Mouse (Mus musculus): ENCODE data around the gene Isl2. TPM values are rescaled to one million over a fixed set of nuclear protein-coding genes. Genes with fewer than 3 reads are reported as not detected.
A peak's percentile ranks its signal among the peaks of the same experiment; 100 is the strongest.

The Isl2 gene
- polyA plus RNA-seq, 1 experiment, result 0.05 TPM

DNA sequence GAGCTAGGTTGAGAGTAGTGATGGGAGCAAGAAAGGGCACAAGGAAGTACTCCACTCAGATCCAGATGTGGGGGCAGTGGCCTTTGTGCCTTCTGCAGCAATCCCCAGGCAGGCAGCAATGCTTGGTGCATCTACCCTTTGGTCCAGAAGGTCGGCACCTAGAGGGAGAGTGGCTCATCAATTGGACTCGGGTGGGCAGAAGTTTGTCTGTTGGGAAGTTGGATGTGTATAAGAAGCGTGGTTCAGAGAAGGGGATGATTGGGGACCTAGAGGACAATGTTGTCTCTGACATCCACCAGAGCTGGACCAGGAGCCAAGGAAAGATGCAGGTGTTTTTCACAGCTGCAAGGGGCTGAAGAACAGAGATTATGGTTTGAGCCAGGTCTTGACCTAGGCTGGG is 10.4 kb downstream of the Isl2 start:
- Histone ChIP-seq H3K4me3 (ENCODE audit: insufficient read depth, low read depth, low read length) (no peak overlapping the region), H3K36me3 (ENCODE audit: control insufficient read depth, insufficient read depth, low read length) (no peaks in the 10 kb centered on the region), H3K27me3 (replicated peaks; ENCODE audit: control insufficient read depth, insufficient read depth, low read length) (peaks cover 15% of the 10 kb centered on the region), H3K4me1 (ENCODE audit: control insufficient read depth, insufficient read depth, low read length) (0 out of 2 replicates have a peak, but pooled peaks cover 2% of the 10 kb centered on the region), H3K27ac (ENCODE audit: insufficient read depth, low read depth, low read length) (no peak overlapping the region)
- WGBS, result 52% methylated on average over 3 of the region's 3 CpGs
- TF ChIP-seq CTCF (conservative IDR thresholded peaks at IDR 0.05; ENCODE audit: insufficient read depth, insufficient read length, low read depth, low read length) (no peak), POLR2A (IDR thresholded peaks at IDR 0.05; ENCODE audit: low read depth, low read length) (no peak)
- DNase-seq, result no peak

- Histone ChIP-seq H3K4me3 (ENCODE audit: insufficient read depth, low read depth, low read length) (no peak overlapping the region), H3K36me3 (ENCODE audit: control insufficient read depth, insufficient read depth, low read length) (no peaks in the 10 kb centered on the region), H3K4me1 (ENCODE audit: control insufficient read depth, insufficient read depth, low read length) (no peaks in the 10 kb centered on the region), H3K27me3 (replicated peaks; ENCODE audit: control insufficient read depth, insufficient read depth, low read length) (peaks cover 13% of the 10 kb centered on the region), H3K27ac (ENCODE audit: insufficient read depth, low read depth, low read length) (no peak overlapping the region)
- WGBS, result 30% methylated on average over 16 of the region's 16 CpGs
- no peak for TF ChIP-seq CTCF (conservative IDR thresholded peaks at IDR 0.05; ENCODE audit: insufficient read depth, insufficient read length, low read depth, low read length)
- TF ChIP-seq POLR2A (IDR thresholded peaks at IDR 0.05; ENCODE audit: low read depth, low read length), result no peak
- DNase-seq, result no peak
Measured at GRCm38 (mm10) chr9:55549302-55549890, 10.9 kb downstream of the Isl2 start.

GRCm38 (mm10) chr9:55554986-55555385 is 16.5 kb downstream of the Isl2 start:
- TF ChIP-seq CTCF (conservative IDR thresholded peaks at IDR 0.05; ENCODE audit: insufficient read depth, insufficient read length, low read depth, low read length), result no peak
- no peak for TF ChIP-seq POLR2A (IDR thresholded peaks at IDR 0.05; ENCODE audit: low read depth, low read length)

DNA sequence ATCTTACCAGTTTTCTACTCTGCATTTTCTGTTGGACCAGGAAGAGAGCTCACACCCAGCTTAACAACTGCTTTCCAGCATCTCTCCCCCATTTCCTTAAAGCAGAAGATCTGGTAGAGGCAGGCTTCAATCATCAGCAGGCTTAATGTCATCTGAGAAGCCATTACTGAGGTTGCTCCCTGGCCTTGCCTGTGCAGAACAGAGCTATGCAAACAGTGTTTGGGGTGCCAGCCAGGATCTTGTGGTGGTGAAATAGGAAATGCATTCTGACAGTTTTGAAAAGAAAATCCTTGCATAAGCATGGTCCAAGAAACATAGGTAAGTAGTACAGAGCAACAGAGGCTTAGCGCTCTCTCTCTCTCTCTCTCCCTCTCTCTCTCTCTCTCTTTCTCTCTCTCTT is 22.5 kb downstream of the Isl2 start:
- Histone ChIP-seq H3K27ac (ENCODE audit: insufficient read depth, low read depth, low read length) (no peak overlapping the region), H3K27me3 (replicated peaks; ENCODE audit: control insufficient read depth, insufficient read depth, low read length) (no peaks in the 10 kb centered on the region), H3K4me1 (ENCODE audit: control insufficient read depth, insufficient read depth, low read length) (no peaks in the 10 kb centered on the region), H3K4me3 (ENCODE audit: insufficient read depth, low read depth, low read length) (no peak overlapping the region), H3K36me3 (ENCODE audit: control insufficient read depth, insufficient read depth, low read length) (no peaks in the 10 kb centered on the region)
- 100% methylated on average over 1 of the region's 1 CpGs for WGBS
- TF ChIP-seq POLR2A (IDR thresholded peaks at IDR 0.05; ENCODE audit: low read depth, low read length), result no peak
- no peak for TF ChIP-seq CTCF (conservative IDR thresholded peaks at IDR 0.05; ENCODE audit: insufficient read depth, insufficient read length, low read depth, low read length)
- DNase-seq, result no peak

More at GRCm38 (mm10) chr9:55554986-55555385, 16.5 kb downstream of the Isl2 start:
- Histone ChIP-seq H3K27ac (ENCODE audit: insufficient read depth, low read depth, low read length) (no peak overlapping the region), H3K27me3 (replicated peaks; ENCODE audit: control insufficient read depth, insufficient read depth, low read length) (no peaks in the 10 kb centered on the region), H3K4me3 (ENCODE audit: insufficient read depth, low read depth, low read length) (no peak overlapping the region), H3K36me3 (ENCODE audit: control insufficient read depth, insufficient read depth, low read length) (no peaks in the 10 kb centered on the region), H3K4me1 (ENCODE audit: control insufficient read depth, insufficient read depth, low read length) (no peaks in the 10 kb centered on the region)
- no peak for DNase-seq
- 66% methylated on average over 1 of the region's 1 CpGs for WGBS

DNA sequence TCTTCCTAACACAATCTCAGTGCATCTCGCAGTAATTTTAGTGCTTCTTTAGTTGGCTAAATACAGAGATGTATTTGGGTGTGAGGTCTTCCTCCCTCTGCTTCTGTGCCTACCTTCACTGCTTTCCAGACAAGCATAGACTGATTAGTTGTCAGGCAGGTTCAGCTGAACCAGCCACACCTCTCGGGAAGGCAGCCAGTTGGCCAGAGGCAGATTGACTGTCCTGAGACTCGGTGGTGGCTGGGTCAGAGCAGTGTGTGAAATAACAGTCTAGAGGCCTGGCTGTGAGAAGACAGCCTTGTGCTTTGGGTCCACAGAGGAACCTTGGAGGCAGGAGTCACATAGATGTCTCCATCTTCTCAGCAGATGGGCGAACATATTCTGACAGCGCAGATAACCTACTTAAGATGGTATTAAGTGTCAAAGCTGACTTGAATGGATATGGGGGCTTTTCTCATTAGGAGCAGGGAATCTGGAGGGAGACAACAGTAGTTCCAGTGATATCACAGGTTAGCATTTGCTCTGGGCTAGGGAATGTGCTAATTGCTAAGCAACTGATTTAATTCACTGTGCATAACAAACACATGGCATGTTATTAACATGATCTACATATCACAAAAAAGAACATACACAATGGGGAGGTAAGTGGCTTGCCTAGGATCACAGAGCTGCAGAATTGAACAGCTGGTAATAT is 30.1 kb downstream of the Isl2 start:
- Histone ChIP-seq H3K4me3 (ENCODE audit: insufficient read depth, low read depth, low read length) (no peak overlapping the region), H3K4me1 (ENCODE audit: control insufficient read depth, insufficient read depth, low read length) (no peaks in the 10 kb centered on the region), H3K27me3 (replicated peaks; ENCODE audit: control insufficient read depth, insufficient read depth, low read length) (no peaks in the 10 kb centered on the region), H3K27ac (ENCODE audit: insufficient read depth, low read depth, low read length) (no peak overlapping the region), H3K36me3 (ENCODE audit: control insufficient read depth, insufficient read depth, low read length) (no peaks in the 10 kb centered on the region)
- 74% methylated on average over 5 of the region's 5 CpGs for WGBS
- TF ChIP-seq POLR2A (IDR thresholded peaks at IDR 0.05; ENCODE audit: low read depth, low read length) (no peak), CTCF (conservative IDR thresholded peaks at IDR 0.05; ENCODE audit: insufficient read depth, insufficient read length, low read depth, low read length) (no peak)
- DNase-seq, result peak; percentile 10

DNA sequence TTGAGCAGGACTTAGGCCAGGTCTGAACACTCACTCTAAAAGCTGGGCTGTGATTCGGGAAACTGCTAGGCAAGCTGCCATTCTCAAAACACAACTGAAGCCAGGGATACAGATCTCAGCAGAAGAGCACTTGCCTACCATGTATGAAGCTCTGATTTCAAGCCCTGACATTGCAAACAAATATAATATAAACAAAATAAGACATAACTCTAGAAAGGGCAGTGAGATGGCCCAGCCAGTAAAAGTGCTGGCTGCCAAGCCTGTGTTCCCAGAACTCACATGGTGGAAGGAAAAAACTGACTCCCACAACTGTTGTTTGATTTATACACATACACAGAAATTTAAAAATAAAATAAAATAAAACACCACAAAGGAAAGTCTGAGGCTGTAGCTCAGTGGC is 32.6 kb downstream of the Isl2 start:
- Histone ChIP-seq H3K27me3 (replicated peaks; ENCODE audit: control insufficient read depth, insufficient read depth, low read length) (no peaks in the 10 kb centered on the region), H3K27ac (ENCODE audit: insufficient read depth, low read depth, low read length) (no peak overlapping the region), H3K4me3 (ENCODE audit: insufficient read depth, low read depth, low read length) (no peak overlapping the region), H3K36me3 (ENCODE audit: control insufficient read depth, insufficient read depth, low read length) (no peaks in the 10 kb centered on the region), H3K4me1 (ENCODE audit: control insufficient read depth, insufficient read depth, low read length) (no peaks in the 10 kb centered on the region)
- WGBS, result 79% methylated on average over 1 of the region's 1 CpGs
- TF ChIP-seq CTCF (conservative IDR thresholded peaks at IDR 0.05; ENCODE audit: insufficient read depth, insufficient read length, low read depth, low read length), result no peak
- no peak for TF ChIP-seq POLR2A (IDR thresholded peaks at IDR 0.05; ENCODE audit: low read depth, low read length)
- DNase-seq, result no peak

DNA sequence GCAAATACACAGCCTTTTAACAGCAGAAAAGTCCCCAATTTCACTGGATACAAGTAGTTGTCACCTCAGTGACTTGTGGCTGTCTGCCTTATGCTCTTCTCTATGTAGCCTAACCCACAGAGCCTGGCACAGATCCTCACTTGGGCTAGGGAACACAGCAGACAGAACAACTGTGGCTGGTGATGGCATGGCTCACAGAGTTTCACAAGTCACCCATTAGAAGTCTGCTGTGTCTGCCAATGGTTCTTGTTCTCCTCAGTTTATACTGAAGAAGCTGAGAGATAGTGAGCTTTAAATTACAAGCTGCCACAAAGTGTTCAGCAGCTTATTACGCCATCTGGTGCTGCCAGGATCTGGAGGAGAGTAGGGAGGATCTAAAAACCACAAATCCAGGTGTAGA is 38.1 kb downstream of the Isl2 start:
- 100% methylated on average over 1 of the region's 1 CpGs for WGBS

More for the DNA sequence above, 38.1 kb downstream of the Isl2 start:
- no peaks in the 10 kb centered on the region for H3K27me3 ChIP-seq (replicated peaks; ENCODE audit: control insufficient read depth, insufficient read depth, low read length)
- TF ChIP-seq POLR2A (IDR thresholded peaks at IDR 0.05; ENCODE audit: low read depth, low read length) (no peak), CTCF (conservative IDR thresholded peaks at IDR 0.05; ENCODE audit: insufficient read depth, insufficient read length, low read depth, low read length) (no peak)
- DNase-seq, result no peak
- H3K4me1 ChIP-seq (ENCODE audit: control insufficient read depth, insufficient read depth, low read length), result no peaks in the 10 kb centered on the region
- H3K27ac ChIP-seq (ENCODE audit: insufficient read depth, low read depth, low read length), result no peak overlapping the region
- no peaks in the 10 kb centered on the region for H3K36me3 ChIP-seq (ENCODE audit: control insufficient read depth, insufficient read depth, low read length)
- no peak overlapping the region for H3K4me3 ChIP-seq (ENCODE audit: insufficient read depth, low read depth, low read length)
